Mouse (Mus musculus): ENCODE measurements around the gene Naga.
A peak's percentile ranks its signal among the peaks of the same experiment; 100 is the strongest.

The Naga gene

GRCm38 (mm10) chr15:82354126-82354945 is 15.6 kb upstream of the Naga start, which contains the start of gene Ndufa6:
Gene Ndufa6 (minus strand): TSS chr15:82354322.
- peak; percentile 98 for DNase-seq (ENCODE audit: low read depth, low spot score)

- no peak for DNase-seq (ENCODE audit: low read depth, low spot score)
Observed at GRCm38 (mm10) chr15:82353745-82354113, 15.0 kb upstream of the Naga start.

- no peak for DNase-seq (ENCODE audit: low read depth, low spot score)
Observed at GRCm38 (mm10) chr15:82353078-82353744, 14.5 kb upstream of the Naga start.

- DNase-seq (ENCODE audit: low read depth, low spot score) = no peak
Observed at GRCm38 (mm10) chr15:82351480-82351879, 12.8 kb upstream of the Naga start.

- DNase-seq (ENCODE audit: low read depth, low spot score) = no peak
Observed at GRCm38 (mm10) chr15:82350349-82350748, 11.6 kb upstream of the Naga start.

GRCm38 (mm10) chr15:82348999-82349341 is 10.2 kb upstream of the Naga start:
- no peak for DNase-seq (ENCODE audit: low read depth, low spot score)

GRCm38 (mm10) chr15:82348258-82348998 is 9.7 kb upstream of the Naga start:
- no peak for DNase-seq (ENCODE audit: low read depth, low spot score)

- no peak for DNase-seq (ENCODE audit: low read depth, low spot score)
Observed at GRCm38 (mm10) chr15:82347852-82348251, 9.1 kb upstream of the Naga start.

- no peak for DNase-seq (ENCODE audit: low read depth, low spot score)
Observed at GRCm38 (mm10) chr15:82347303-82347676, 8.6 kb upstream of the Naga start.

GRCm38 (mm10) chr15:82346580-82347302 is 8.0 kb upstream of the Naga start:
- no peak for DNase-seq (ENCODE audit: low read depth, low spot score)

- DNase-seq (ENCODE audit: low read depth, low spot score) = peak; percentile 99
Observed at GRCm38 (mm10) chr15:82345820-82346470, 7.2 kb upstream of the Naga start.

GRCm38 (mm10) chr15:82344971-82345370 is 6.2 kb upstream of the Naga start:
- DNase-seq (ENCODE audit: low read depth, low spot score) = no peak

GRCm38 (mm10) chr15:82343368-82344287 is 4.9 kb upstream of the Naga start:
- no peak for DNase-seq (ENCODE audit: low read depth, low spot score)

- DNase-seq (ENCODE audit: low read depth, low spot score) = no peak
Observed at GRCm38 (mm10) chr15:82342543-82342935, 3.8 kb upstream of the Naga start.

- no peak for DNase-seq (ENCODE audit: low read depth, low spot score)
Observed at GRCm38 (mm10) chr15:82341675-82342542, 3.2 kb upstream of the Naga start.

- no peak for DNase-seq (ENCODE audit: low read depth, low spot score)
Observed at GRCm38 (mm10) chr15:82341036-82341501, 2.3 kb upstream of the Naga start.

GRCm38 (mm10) chr15:82340414-82341035 is 1.8 kb upstream of the Naga start:
- no peak for DNase-seq (ENCODE audit: low read depth, low spot score)

- DNase-seq (ENCODE audit: low read depth, low spot score) = no peak
Observed at GRCm38 (mm10) chr15:82339634-82340254, 1.0 kb upstream of the Naga start.

All from telencephalon, adult 2 months (tissue).